In the genomic region with DNA sequence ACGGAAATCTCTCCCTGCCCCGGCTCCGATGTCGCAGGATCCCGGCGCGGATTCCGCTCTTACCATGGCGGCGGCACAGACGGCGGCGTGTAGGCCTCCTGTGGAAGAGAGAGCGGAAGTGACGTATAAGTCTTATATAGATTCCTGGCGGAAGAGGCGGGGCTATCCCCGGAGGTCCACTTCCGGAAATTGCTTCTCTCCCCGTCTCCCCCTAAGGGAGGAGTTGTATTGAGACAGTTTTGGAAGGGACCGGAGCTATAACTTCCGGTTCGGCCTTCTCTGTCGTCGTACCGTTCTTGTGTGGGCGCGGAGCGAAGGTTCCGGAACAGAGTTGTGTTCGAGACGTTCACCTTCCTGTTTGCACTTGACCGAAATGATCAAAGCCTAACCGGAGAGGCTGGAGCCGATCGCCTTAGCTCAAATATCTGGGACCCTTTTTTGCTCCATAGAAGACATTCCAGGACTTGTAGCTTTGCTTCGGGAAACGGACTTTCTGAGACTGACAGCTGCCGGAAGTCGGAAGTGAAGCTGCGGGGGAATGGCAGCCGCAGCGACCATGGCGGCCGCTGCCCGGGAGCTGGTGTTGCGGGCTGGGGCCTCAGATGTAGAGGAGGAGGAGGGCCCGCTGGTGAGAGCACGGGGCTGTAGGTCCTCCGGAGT, we compare ENCODE assay signal across 8 mouse cellular contexts. TPM values are rescaled to one million over a fixed set of nuclear protein-coding genes. Genes with fewer than 3 reads are reported as not detected.
DNase-seq lines count a peak whose midpoint lies in the region; ATAC-seq and TF ChIP-seq lines count a peak whose summit lies in the region.

A gene (plus strand): TSS at position 258 of the 660 bp plus-strand sequence.
A gene (minus strand): TSS at position 447 of the 660 bp plus-strand sequence.

- in situ Hi-C loops in Patski (cut with MboI; ENCODE audit: low pct_unique_long_range_greater_than_20kb): no loop called here

- DNase-seq in Patski (ENCODE audit: low read depth, low spot score): peak; percentile 91
- peak; percentile 97 to 98 for DNase-seq in cerebellum, postnatal 14 days
- peak; percentile 96 for DNase-seq in frontal cortex, postnatal 14 days (ENCODE audit: low spot score in 2 of 2)
- DNase-seq in layer of hippocampus, postnatal 25 days (ENCODE audit: extremely low spot score in 1 of 2, low spot score in 1 of 2): peak; percentile 91
- peak; percentile 98 for DNase-seq in lung, postnatal 25 days (ENCODE audit: low spot score)
- peak; percentile 99 for DNase-seq in retina, embryonic 14.5 days (ENCODE audit: low spot score)
- peak; percentile 94 for DNase-seq in thymus, postnatal 4 days

- no peak for TF ChIP-seq CTCF in Patski (IDR thresholded peaks at IDR 0.05)

- ATAC-seq in Patski: peak; percentile 56
- ATAC-seq in hindbrain, embryonic 13.5 days (ENCODE audit: low FRiP score): peak; percentile 84

- peaks cover 57% of the 10 kb centered on the region for H3K36me3 ChIP-seq in hindbrain, embryonic 13.5 days

- POLR2A ChIA-PET in Patski (lab: Charles Lee): interaction anchor here (1.0 to 3.2 kb wide), 6 partner anchors 10 to 53 kb away, joined by 3 to 9 read pairs (median 4); a partner anchor contains a TSS

- no peaks in the 10 kb centered on the region for H3K9me3 ChIP-seq in hindbrain, embryonic 13.5 days

- H3K4me2 ChIP-seq in hindbrain, embryonic 13.5 days: peak within 1 kb of the TSS; percentile 90

- CTCF ChIA-PET in Patski (lab: Charles Lee): interaction anchor here (1.2 to 1.3 kb wide), 2 partner anchors 15 to 29 kb away, joined by 3 to 5 read pairs; a partner anchor contains a TSS

- peaks cover 59% of the 10 kb centered on the region for H3K4me1 ChIP-seq in hindbrain, embryonic 13.5 days (replicated peaks)

- H3K9ac ChIP-seq in hindbrain, embryonic 13.5 days: peak within 1 kb of the TSS; percentile 97

- peak within 1 kb of the TSS; percentile 95 for H3K4me3 ChIP-seq in hindbrain, embryonic 13.5 days

- H3K27me3 ChIP-seq in Patski: no peaks in the 10 kb centered on the region
- no peaks in the 10 kb centered on the region for H3K27me3 ChIP-seq in hindbrain, embryonic 13.5 days

- H3K27ac ChIP-seq in hindbrain, embryonic 13.5 days: peak within 1 kb of the TSS; percentile 93

- WGBS in hindbrain, embryonic 13.5 days: under 1% methylated on average over 50 of the region's 50 CpGs

RNA-seq across cellular contexts. Expression of the first gene that starts in this region (rescaled TPM):
- 56.9 TPM for polyA plus RNA-seq in Patski (2021)
- polyA plus RNA-seq in hindbrain, embryonic 13.5 days (2015; fragmentation: Nextera tagmentation; extraction: Ambion mirVana): 69.6 and 69.9 TPM in 2 replicates
- 10 to 100 TPM; 85.0 to 95.9 TPM for total RNA-seq in layer of hippocampus, postnatal 25 days (2021)

RNA-seq across cellular contexts. Expression of the second gene that starts in this region (rescaled TPM):
- 1,854 TPM for polyA plus RNA-seq in Patski (2021)
- 928 and 950 TPM in 2 replicates for polyA plus RNA-seq in hindbrain, embryonic 13.5 days (2015; fragmentation: Nextera tagmentation; extraction: Ambion mirVana)
- 100 to 1,000 TPM; 311 to 351 TPM for total RNA-seq in layer of hippocampus, postnatal 25 days (2021)

Comparison
In these comparisons a context has a peak if more than half of its experiments do, and no peak if none do; other contexts are left out.
1. Peak in every context shown above with its lines: DNase-seq, ATAC-seq, H3K4me3 ChIP-seq and H3K27ac ChIP-seq.